Mouse (Mus musculus) intestine, embryonic 15.5 days (tissue): ENCODE measurements around the gene Cgref1. TPM values are rescaled to one million over a fixed set of nuclear protein-coding genes. Genes with fewer than 3 reads are reported as not detected.

Source experiments
- ATAC-seq: fragments of 200-750 bp; cut with Nextera tagmentation; 2 replicates; pipeline ENCODE4 v1.8.0; 2017; ENCODE audit warnings: moderate TSS enrichment, moderate library complexity
- H3K27ac ChIP-seq: fragments of 300-500 bp; sonication (generic); 2 replicates; pipeline ENCODE4 v1.5.1; 2015; ENCODE audit warnings: mild to moderate bottlenecking, inconsistent platforms
- H3K27me3 ChIP-seq: fragments of 300-500 bp; sonication (generic); replicated peaks from 2 replicates; pipeline ENCODE4 v1.6.1; 2015; ENCODE audit warnings: inconsistent platforms
- H3K36me3 ChIP-seq: fragments of 300-500 bp; sonication (generic); 2 replicates; pipeline ENCODE4 v1.6.1; 2015; ENCODE audit warnings: inconsistent platforms
- H3K4me1 ChIP-seq: fragments of 300-500 bp; sonication (generic); replicated peaks from 2 replicates; pipeline ENCODE4 v1.6.1; 2015; ENCODE audit warnings: inconsistent platforms
- H3K4me2 ChIP-seq: fragments of 300-500 bp; sonication (generic); replicated peaks from 2 replicates; pipeline ENCODE4 v1.6.1; 2015; ENCODE audit warnings: mild to moderate bottlenecking, inconsistent platforms
- H3K4me3 ChIP-seq: fragments of 300-500 bp; sonication (generic); replicated peaks from 2 replicates; pipeline ENCODE4 v1.5.1; 2015; ENCODE audit warnings: inconsistent platforms
- H3K9ac ChIP-seq: fragments of 300-500 bp; sonication (generic); 2 replicates; pipeline ENCODE4 v1.6.1; 2015; ENCODE audit warnings: inconsistent platforms
- H3K9me3 ChIP-seq: fragments of 300-500 bp; sonication (generic); 2 replicates; pipeline ENCODE4 v1.6.1; 2016; ENCODE audit warnings: inconsistent platforms
- WGBS: fragments of 180-500 bp; shearing (Covaris S2); methylation state at CpG from one replicate; pipeline ENCODE4 v1.1.7; 2015; 5-methylcytosine and 5-hydroxymethylcytosine counted together
- polyA plus RNA-seq: library from polyadenylated mRNA; unstranded; fragments of >200 nt; fragmentation: Nextera tagmentation; extraction: Ambion mirVana; gene quantifications from 2 replicates; pipeline ENCODE4 v1.2.1, GENCODE M21; 2015

Cgref1 gene
- 36.1 and 42.8 TPM in 2 replicates for polyA plus RNA-seq

GRCm38 (mm10) chr5:30944956-30945781 is at the start of gene Cgref1:
Gene Cgref1 (minus strand): TSS chr5:30945591.
- peak; percentile 77 for ATAC-seq
- no peaks in the 10 kb centered on the region for H3K9me3 ChIP-seq
- H3K9ac ChIP-seq: peak within 1 kb of the TSS; percentile 43
- 6% methylated on average over 44 of the region's 44 CpGs for WGBS
- peaks cover 15% of the 10 kb centered on the region for H3K4me1 ChIP-seq
- H3K27me3 ChIP-seq: no peaks in the 10 kb centered on the region
- H3K36me3 ChIP-seq: no peaks in the 10 kb centered on the region
- peak within 1 kb of the TSS; percentile 90 for H3K4me2 ChIP-seq
- peak within 1 kb of the TSS; percentile 48 for H3K4me3 ChIP-seq
- no peak within 1 kb of the TSS for H3K27ac ChIP-seq

- ATAC-seq: no peak
- H3K36me3 ChIP-seq: no peaks in the 10 kb centered on the region
- H3K27me3 ChIP-seq: no peaks in the 10 kb centered on the region
- H3K27ac ChIP-seq: no peak overlapping the region
- H3K4me3 ChIP-seq: no peak overlapping the region
- no peak overlapping the region for H3K9ac ChIP-seq
- no peaks in the 10 kb centered on the region for H3K4me1 ChIP-seq
- H3K9me3 ChIP-seq: no peaks in the 10 kb centered on the region
- WGBS: 67% methylated on average over 3 of the region's 3 CpGs
- no peak overlapping the region for H3K4me2 ChIP-seq
Measured at GRCm38 (mm10) chr5:30994074-30994473, 48.7 kb upstream of the Cgref1 start.

GRCm38 (mm10) chr5:30992980-30993676 is 47.7 kb upstream of the Cgref1 start:
- Histone ChIP-seq H3K36me3 (no peaks in the 10 kb centered on the region), H3K27me3 (no peaks in the 10 kb centered on the region), H3K27ac (no peak overlapping the region), H3K9ac (no peak overlapping the region), H3K9me3 (no peaks in the 10 kb centered on the region), H3K4me3 (no peak overlapping the region), H3K4me2 (no peak overlapping the region), H3K4me1 (no peaks in the 10 kb centered on the region)
- WGBS: 74% methylated on average over 5 of the region's 5 CpGs
- ATAC-seq: no peak

- Histone ChIP-seq H3K27ac (no peak overlapping the region), H3K9ac (no peak overlapping the region), H3K4me1 (no peaks in the 10 kb centered on the region), H3K9me3 (no peaks in the 10 kb centered on the region), H3K36me3 (no peaks in the 10 kb centered on the region), H3K27me3 (no peaks in the 10 kb centered on the region), H3K4me2 (no peak overlapping the region), H3K4me3 (no peak overlapping the region)
- 17% methylated on average over 2 of the region's 2 CpGs for WGBS
- ATAC-seq: no peak
Measured at GRCm38 (mm10) chr5:30982357-30982756, 37.0 kb upstream of the Cgref1 start.

- Histone ChIP-seq H3K4me1 (no peaks in the 10 kb centered on the region; the same call in 1 of the 2 replicates), H3K9me3 (no peaks in the 10 kb centered on the region), H3K4me3 (no peak overlapping the region), H3K9ac (no peak overlapping the region), H3K4me2 (no peak overlapping the region), H3K36me3 (no peaks in the 10 kb centered on the region), H3K27me3 (no peaks in the 10 kb centered on the region), H3K27ac (no peak overlapping the region)
- 52% methylated on average over 9 of the region's 9 CpGs for WGBS
- no peak for ATAC-seq
Measured at GRCm38 (mm10) chr5:30974870-30975656, 29.7 kb upstream of the Cgref1 start.

- Histone ChIP-seq H3K9ac (no peak overlapping the region), H3K9me3 (no peaks in the 10 kb centered on the region), H3K27me3 (no peaks in the 10 kb centered on the region), H3K4me1 (peaks cover 7% of the 10 kb centered on the region), H3K27ac (peak overlapping the region; percentile 51), H3K36me3 (no peaks in the 10 kb centered on the region), H3K4me3 (no peak overlapping the region), H3K4me2 (0 out of 2 replicates have a peak overlapping the region, but pooled peaks have one; percentile 3)
- peak; percentile 94 for ATAC-seq
- 58% methylated on average over 2 of the region's 2 CpGs for WGBS
Measured at GRCm38 (mm10) chr5:30969440-30969839, 24.0 kb upstream of the Cgref1 start.

- 0 out of 2 replicates have a peak within 1 kb of the TSS, but pooled peaks have one; percentile 32 for H3K27ac ChIP-seq
- no peak within 1 kb of the TSS for H3K9ac ChIP-seq
- H3K4me1 ChIP-seq: peaks cover 7% of the 10 kb centered on the region
- WGBS: 70% methylated on average over 8 of the region's 8 CpGs
- H3K27me3 ChIP-seq: no peaks in the 10 kb centered on the region
- H3K4me2 ChIP-seq: no peak within 1 kb of the TSS
- no peaks in the 10 kb centered on the region for H3K9me3 ChIP-seq
- no peak within 1 kb of the TSS for H3K4me3 ChIP-seq
- H3K36me3 ChIP-seq: no peaks in the 10 kb centered on the region
- ATAC-seq: no peak
Measured at GRCm38 (mm10) chr5:30968416-30968815, 23.0 kb upstream of the Cgref1 start, which contains the start of gene Tcf23. Gene Tcf23 (plus strand): TSS chr5:30968662.

GRCm38 (mm10) chr5:30966189-30966588 is 20.8 kb upstream of the Cgref1 start:
- no peak overlapping the region for H3K4me3 ChIP-seq
- no peaks in the 10 kb centered on the region for H3K27me3 ChIP-seq
- H3K4me1 ChIP-seq: peaks cover 7% of the 10 kb centered on the region
- no peak overlapping the region for H3K27ac ChIP-seq
- ATAC-seq: no peak
- WGBS: 85% methylated on average over 4 of the region's 4 CpGs
- H3K4me2 ChIP-seq: no peak overlapping the region
- no peaks in the 10 kb centered on the region for H3K36me3 ChIP-seq
- H3K9me3 ChIP-seq: no peaks in the 10 kb centered on the region
- no peak overlapping the region for H3K9ac ChIP-seq

- Histone ChIP-seq H3K36me3 (no peaks in the 10 kb centered on the region), H3K9me3 (no peaks in the 10 kb centered on the region), H3K4me2 (no peak overlapping the region), H3K27ac (no peak overlapping the region), H3K9ac (no peak overlapping the region), H3K4me1 (peaks cover 10% of the 10 kb centered on the region), H3K27me3 (no peaks in the 10 kb centered on the region), H3K4me3 (no peak overlapping the region)
- no peak for ATAC-seq
- 76% methylated on average over 3 of the region's 3 CpGs for WGBS
Measured at GRCm38 (mm10) chr5:30963916-30964315, 18.5 kb upstream of the Cgref1 start.

GRCm38 (mm10) chr5:30961545-30962505 is 16.4 kb upstream of the Cgref1 start:
- ATAC-seq: no peak

GRCm38 (mm10) chr5:30960814-30961213 is 15.4 kb upstream of the Cgref1 start:
- peak overlapping the region; percentile 41; the same call in 1 of the 2 replicates for H3K9ac ChIP-seq

More at GRCm38 (mm10) chr5:30961545-30962505, 16.4 kb upstream of the Cgref1 start:
- no peaks in the 10 kb centered on the region for H3K27me3 ChIP-seq
- H3K36me3 ChIP-seq: 0 out of 2 replicates have a peak, but pooled peaks cover 6% of the 10 kb centered on the region
- H3K9ac ChIP-seq: no peak overlapping the region
- no peak overlapping the region for H3K27ac ChIP-seq
- no peak overlapping the region for H3K4me2 ChIP-seq
- 73% methylated on average over 10 of the region's 10 CpGs for WGBS
- H3K4me3 ChIP-seq: no peak overlapping the region
- H3K9me3 ChIP-seq: no peaks in the 10 kb centered on the region
- peaks cover 17% of the 10 kb centered on the region for H3K4me1 ChIP-seq

More at GRCm38 (mm10) chr5:30960814-30961213, 15.4 kb upstream of the Cgref1 start:
- Histone ChIP-seq H3K4me2 (peak overlapping the region; percentile 62), H3K4me3 (no peak overlapping the region; the same call in 1 of the 2 replicates), H3K4me1 (peaks cover 17% of the 10 kb centered on the region), H3K27ac (no peak overlapping the region), H3K27me3 (no peaks in the 10 kb centered on the region), H3K36me3 (peaks cover 10% of the 10 kb centered on the region), H3K9me3 (no peaks in the 10 kb centered on the region)
- 94% methylated on average over 2 of the region's 2 CpGs for WGBS
- no peak for ATAC-seq
